Mouse (Mus musculus): ENCODE data around the gene Elovl1.

Gene Elovl1

DNA sequence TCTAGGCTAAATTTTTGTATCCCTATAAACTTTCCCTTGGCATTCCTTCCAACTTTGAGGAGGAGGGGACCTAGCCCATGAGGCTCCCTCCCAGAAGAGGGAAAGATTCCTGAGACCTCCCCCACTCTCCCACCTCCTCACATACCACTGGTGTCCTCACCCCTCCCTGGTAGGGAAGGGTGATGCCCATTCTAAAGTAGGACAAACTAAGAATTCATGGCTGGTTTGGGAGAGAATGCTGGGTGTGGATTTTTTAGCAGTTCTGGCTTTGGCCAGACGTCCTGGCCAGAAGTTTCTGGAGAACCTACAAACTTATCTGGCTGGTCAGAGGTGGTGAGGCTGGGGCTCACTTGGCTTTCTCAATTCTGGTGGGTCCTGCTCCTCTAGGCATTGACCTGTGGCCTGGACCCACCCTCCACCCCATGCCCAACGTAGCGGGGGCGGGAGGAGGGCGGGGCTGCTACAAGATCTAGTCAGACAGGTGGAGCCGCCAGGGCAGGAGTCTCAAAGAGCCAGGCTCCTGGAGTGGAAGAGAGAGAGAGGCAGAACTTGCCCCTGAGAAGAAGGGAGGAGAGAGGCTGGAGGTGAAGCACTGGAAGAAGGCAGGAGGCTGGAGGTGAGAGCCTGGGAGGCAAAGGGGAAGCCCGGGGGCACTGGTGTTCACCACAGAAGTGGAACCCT is 1.5 kb downstream of the Elovl1 start:
- DNase-seq, result peak; percentile 59

DNA sequence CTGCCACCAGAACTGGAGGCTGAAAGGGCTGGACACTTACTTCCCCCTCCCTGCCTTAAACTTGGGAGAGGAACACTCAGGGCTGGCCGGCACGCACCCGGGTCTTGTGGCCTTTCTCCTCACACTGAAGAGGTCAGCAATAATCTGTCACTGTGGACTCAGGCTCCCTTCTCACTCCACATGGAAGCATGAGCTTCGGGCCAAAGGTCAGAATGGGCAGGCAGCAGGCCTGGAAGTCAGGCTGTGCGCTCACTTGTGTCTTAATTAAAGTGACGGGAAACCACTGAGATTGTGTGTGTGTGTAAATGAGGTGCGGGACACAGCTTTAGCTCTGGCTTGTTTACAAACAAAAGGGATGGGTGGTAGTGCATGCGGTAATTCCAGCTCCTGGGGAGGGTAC is 4.4 kb downstream of the Elovl1 start:
- peak; percentile 87 for DNase-seq

DNA sequence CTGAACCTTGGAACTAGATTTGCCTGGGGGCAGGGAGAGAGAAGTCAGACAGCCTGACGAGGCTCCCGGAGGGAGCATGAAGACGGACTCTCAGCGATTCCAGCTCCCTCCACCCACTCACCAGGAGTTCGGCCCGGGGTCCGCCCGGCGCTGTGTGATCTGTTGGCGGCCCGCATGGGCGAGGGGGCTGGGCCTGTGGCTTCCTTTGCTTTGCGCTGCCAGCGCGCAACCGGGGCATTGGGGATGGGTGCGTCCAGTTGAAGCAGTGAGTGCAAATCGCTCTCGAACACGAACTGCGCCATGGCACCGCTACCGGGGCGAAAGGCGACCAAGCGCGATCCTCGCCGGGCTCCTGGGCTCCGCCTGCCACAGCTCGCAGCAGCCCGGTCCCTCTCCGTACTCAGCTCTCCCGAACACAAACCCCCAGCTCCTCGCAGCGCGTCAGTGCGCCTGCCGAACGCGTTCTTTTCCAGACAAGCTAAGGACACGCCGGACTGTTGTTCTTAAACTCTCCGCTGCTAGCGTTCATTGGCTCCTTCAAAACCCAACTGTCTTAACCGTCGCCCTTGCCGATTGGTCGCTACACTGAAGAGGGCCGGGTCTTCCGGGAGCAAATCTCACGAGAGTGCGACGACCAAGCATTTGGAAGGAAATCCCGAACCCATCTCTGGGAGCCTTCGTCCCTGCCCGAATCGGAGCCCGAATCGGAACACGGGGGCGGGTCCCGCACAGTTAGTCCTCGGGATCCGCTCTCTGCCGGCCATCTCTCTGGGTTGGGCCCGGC is 9.1 kb downstream of the Elovl1 start, which contains the start of gene Cdc20:
Gene Cdc20, minus strand, starts transcription at position 533 of the 784 bp plus-strand sequence.
- DNase-seq, result peak; percentile 90

DNA sequence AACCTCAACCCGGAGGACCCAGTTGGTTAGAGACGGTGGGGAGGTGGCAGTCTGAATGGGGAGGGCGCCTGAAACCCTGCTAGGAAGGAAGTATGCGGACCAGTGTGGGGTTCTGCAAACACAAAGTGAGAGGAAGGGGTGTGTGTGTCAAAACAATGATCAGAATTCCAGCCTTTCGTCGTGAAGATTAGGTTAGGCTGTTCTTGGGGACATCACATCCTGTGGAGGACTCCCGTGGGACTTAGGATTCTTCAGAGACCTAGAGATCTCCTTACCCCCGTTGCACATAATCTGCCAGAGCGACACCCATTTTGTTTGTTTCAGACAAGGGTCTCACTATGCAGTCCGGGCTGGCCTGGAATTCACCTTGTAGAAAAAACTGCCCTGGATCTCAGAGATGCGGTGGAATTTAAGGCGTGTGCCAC is 9.9 kb downstream of the Elovl1 start:
- peak; percentile 20 for DNase-seq

DNA sequence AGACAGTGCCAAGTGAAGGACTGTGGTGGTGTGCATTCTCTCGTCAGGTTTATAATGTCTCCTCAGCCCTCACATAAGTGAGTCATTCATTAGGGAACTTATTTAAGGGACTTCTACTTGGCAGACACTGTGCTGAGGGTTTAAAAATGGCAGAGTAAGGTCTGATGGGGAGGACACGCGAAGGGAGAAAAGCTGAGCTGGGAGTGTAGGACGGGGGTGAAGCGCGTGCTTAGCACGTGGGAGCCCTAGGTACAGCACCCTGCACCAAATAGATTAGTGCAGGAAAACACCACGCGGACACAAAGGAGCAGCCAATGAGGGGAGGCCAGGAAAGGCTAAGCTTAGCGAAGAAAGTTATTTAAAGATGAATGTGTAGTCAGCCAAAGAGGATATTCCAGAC is 17.2 kb downstream of the Elovl1 start:
- no peak for DNase-seq

DNA sequence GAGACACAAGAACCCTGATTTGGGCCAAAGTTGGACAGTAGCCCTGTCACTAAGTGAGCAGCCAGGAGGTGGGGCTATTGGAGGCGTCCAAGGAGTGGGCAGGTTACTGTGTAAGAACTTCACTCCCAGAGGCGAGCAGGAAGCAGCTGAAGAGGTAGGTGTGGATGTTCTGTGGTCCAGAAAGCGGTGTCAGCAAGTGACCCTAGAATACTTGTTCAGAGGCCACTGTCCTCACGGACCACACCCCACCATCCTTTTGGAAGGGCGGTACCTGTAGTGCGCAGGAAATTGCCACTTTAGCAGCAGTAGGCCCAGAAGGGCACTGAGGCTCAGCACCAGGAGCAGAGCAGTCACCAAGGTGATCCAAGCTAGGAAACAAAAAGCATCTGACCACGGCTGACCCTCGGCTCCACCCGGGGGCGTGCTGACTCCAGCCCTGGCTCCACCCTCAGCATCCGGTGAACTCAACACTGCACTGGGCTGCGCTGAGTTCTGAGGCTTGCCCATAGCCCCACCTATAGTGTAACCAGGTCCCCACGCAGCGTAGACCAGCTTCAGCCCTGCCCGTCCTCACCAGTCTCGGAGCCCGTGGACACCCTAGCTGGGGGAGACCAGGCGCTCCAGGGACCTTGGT is 18.0 kb downstream of the Elovl1 start:
- DNase-seq, result peak; percentile 63

DNA sequence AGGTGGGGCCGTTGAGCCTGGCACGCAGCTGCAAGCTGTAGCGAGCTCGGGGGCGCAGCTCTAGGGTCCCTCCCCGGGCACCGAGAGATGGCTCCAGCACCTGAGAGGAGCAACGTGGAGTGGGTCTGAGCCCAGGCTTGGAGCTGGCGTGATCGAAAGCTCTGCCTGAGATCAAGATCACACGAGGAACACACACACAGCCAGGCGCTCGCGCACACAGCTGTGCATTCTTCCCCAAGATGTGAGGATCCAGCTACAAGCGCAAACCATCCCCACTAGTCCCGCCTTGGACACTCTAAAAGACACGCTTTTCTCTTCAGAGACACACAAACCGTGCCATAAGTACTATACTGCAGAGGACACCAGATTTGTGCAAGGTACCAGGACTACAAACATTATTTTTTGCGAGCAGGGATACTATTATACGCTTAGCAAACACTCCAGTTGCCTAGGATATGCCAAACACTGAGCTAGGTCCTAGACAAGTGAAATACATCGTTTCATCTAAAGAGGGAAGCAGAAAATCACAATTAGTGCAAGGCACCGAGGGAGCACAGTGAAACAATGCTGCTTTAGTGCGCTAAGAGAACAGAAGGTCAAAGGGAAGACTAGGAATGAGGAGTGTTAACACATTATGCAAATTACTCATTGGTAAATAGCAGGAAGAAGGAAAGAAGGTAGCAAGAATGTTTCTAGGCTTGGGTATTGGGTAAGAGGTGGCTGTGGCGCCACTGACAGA is 18.7 kb downstream of the Elovl1 start:
- DNase-seq, result peak; percentile 20

DNA sequence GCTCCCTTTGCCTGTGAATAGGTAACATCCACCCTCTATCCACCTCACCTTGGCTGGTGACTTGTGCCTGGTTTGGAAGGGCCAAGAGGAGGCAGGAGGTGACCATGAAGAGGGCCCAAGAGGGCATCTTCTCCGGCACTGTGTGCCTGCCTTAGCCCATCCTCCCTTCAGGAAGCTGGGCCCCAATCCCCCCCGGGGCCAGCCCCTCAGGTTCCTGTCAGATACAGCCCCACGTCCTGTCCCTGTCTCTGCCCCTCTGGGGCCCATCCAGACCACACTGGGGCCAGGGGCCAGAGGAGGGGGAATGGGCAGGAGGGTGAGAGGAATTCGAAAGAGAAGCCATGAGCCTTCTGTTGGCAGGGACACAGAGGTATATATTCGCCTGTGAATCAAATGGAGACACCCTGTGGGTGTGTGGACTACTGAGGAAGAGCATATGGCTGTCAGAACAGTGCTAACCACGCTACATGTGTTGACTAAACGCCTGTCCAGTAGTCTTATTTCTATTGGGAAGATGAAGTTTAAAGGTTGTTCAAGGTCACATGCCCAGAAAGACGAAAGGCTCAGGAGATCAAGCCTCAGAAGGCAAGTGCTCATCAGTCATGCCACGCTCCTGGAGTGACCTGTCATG is 29.6 kb downstream of the Elovl1 start, which contains the start of gene Mpl:
Gene Mpl, minus strand, starts transcription at position 169 of the 631 bp plus-strand sequence.
- no peak for DNase-seq

DNA sequence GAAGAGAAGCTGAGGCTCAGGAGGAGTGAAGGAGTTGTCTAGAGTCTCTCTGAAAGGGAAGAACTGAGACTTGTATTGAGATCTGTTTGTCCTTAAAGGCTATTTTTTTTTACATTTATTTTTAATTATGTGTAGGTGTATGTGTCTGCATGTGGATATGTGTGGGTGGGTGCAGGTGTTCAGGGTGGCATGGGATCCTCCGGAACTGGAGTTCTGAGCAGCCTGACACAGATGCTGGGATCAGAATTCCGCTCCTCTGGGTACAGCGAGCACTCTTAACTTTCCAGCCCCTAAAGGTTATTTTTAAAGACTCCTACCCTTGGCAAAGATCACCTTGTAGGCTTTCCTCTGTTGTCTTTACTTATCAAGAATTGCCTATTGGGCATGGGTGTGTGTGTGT is 37.1 kb downstream of the Elovl1 start:
- DNase-seq, result no peak

DNA sequence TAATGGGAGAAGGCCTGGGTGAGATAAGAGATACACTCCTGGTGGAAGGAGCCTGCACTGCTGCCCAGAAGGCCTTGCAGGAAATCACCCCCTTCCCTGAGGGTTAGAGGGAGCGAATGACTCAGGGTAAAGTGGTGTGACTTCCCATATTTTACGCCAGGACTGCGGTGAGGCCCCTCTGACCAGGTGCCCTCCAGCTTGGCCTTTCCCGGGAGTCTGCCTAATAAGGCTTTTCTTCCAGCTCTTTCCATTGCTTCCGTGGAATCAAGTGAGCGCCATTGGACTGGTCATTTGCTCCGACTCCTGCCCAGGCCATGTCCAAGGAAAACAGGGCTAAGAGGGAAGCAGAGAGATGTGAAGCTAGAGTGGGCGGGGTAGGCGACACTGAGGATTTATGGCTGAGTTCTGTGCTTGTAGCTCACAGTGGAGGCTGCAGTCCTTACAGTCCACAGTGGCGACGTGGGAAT is 37.8 kb downstream of the Elovl1 start:
- DNase-seq, result peak; percentile 31

DNA sequence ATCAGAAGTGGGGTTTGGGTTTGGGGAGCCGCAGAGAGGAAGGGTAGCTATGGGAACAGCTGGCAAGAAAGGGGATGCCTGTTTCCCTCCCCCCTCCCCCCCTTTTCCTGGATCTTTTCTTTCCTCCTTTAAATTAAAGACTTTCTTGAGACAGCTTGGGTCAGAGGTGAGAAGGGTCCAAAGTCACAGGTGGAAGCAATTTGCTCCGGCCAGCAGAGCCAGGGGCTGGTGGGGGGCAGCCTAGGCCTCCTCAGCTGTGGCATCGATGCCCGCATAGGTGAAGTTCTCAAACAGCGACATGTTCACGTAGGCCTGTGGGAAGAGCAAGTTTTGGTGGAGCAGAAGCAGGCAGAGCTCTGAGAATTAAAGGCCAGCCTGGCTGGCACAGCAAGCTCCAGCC is 43.4 kb downstream of the Elovl1 start:
- no peak for DNase-seq

DNA sequence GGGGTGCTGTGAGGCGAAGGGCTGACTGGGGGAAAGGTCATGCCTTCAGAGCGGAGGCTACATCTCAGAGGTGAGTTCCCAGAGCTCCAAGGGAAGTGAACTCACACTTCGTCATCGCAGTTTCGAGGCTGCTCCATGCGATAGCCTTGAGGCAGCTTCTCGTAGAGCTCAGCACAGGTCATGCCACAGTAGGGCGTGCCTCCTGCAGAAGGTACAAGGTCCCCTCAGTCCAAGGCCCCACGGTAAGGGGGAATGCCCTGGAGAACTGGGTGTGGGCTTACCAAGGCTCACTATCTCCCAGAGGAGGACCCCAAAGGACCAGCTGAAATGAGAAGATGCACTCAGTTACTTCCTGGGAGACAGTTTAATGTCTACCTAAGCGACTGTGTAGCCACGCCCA is 44.8 kb downstream of the Elovl1 start:
- DNase-seq, result peak; percentile 14

DNA sequence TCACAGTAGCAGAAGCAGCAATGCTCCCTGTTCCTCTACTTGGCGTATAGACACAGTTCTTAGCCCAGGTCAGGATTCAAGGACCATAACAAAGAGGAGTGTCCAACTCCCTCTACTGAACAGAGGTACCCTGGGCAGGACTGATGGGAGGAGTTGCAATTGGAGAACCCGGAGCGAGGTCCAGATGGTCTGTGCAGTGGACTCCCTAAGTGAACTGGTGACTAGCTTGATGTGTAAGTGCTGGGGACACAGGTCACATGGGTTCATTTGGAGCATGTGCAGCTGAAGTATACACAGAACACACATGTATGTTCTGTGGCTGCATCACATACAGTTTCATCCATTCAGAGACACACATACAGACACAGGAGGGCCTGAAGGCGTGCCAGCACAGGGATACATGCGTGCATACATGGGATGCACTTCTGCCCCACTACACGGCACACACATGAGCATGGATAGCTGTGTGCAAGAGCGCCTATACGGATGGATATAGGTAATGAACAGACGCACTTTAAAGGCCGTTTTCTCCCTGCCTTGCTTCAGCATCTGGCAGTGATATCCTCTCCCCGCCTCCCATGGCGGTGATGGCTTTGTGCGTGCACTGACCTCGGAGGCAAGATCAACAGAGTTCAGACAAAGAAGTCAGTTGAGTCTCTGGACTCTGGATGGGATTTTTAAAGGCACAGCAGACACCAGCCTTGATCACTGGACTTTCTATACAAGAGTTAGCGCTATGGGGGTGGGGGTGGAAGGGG is 49.1 kb downstream of the Elovl1 start:
- no peak for DNase-seq

Measured in kidney, adult 9 months (tissue).